Mouse (Mus musculus): ENCODE data around the gene Hsd3b7.

Gene Hsd3b7

GRCm38 (mm10) chr7:127800435-127801009 is at the start of gene Hsd3b7:
Hsd3b7 (plus strand) TSS chr7:127800604.
- peak; percentile 57 to 77 for DNase-seq (ENCODE audit: low spot score in 2 of 2)

GRCm38 (mm10) chr7:127751619-127752018 is 48.8 kb upstream of the Hsd3b7 start:
- no peak for DNase-seq (ENCODE audit: low spot score in 2 of 2)

- DNase-seq (ENCODE audit: low spot score in 2 of 2): no peak
These were observed 48.3 kb upstream of the Hsd3b7 start for GRCm38 (mm10) chr7:127752069-127752468.

- DNase-seq (ENCODE audit: low spot score in 2 of 2): no peak
These were observed 47.2 kb upstream of the Hsd3b7 start for GRCm38 (mm10) chr7:127753158-127753557.

- DNase-seq (ENCODE audit: low spot score in 2 of 2): no peak
These were observed 46.7 kb upstream of the Hsd3b7 start for GRCm38 (mm10) chr7:127753741-127754140.

- no peak for DNase-seq (ENCODE audit: low spot score in 2 of 2)
These were observed 40.7 kb upstream of the Hsd3b7 start for GRCm38 (mm10) chr7:127759716-127760115.

GRCm38 (mm10) chr7:127760478-127760877 is 39.9 kb upstream of the Hsd3b7 start:
- DNase-seq (ENCODE audit: low spot score in 2 of 2): no peak

GRCm38 (mm10) chr7:127761026-127761425 is 39.4 kb upstream of the Hsd3b7 start:
- peak; percentile 54 to 59 for DNase-seq (ENCODE audit: low spot score in 2 of 2)

GRCm38 (mm10) chr7:127763642-127764041 is 36.8 kb upstream of the Hsd3b7 start:
- DNase-seq (ENCODE audit: low spot score in 2 of 2): no peak

- DNase-seq (ENCODE audit: low spot score in 2 of 2): no peak
These were observed 34.6 kb upstream of the Hsd3b7 start for GRCm38 (mm10) chr7:127765756-127766155.

- no peak for DNase-seq (ENCODE audit: low spot score in 2 of 2)
These were observed 33.4 kb upstream of the Hsd3b7 start for GRCm38 (mm10) chr7:127766851-127767609.

GRCm38 (mm10) chr7:127767671-127768345 is 32.6 kb upstream of the Hsd3b7 start:
- DNase-seq (ENCODE audit: low spot score in 2 of 2): no peak

GRCm38 (mm10) chr7:127768346-127768996 is 31.9 kb upstream of the Hsd3b7 start:
- DNase-seq (ENCODE audit: low spot score in 2 of 2): no peak

- DNase-seq (ENCODE audit: low spot score in 2 of 2): peak in 1 of 2 experiments; percentile 39
These were observed 31.3 kb upstream of the Hsd3b7 start for GRCm38 (mm10) chr7:127768997-127769593.

GRCm38 (mm10) chr7:127769651-127770038 is 30.8 kb upstream of the Hsd3b7 start, which contains the start of gene Orai3:
Orai3 (plus strand) TSS chr7:127769815.
- peak; percentile 68 to 80 for DNase-seq (ENCODE audit: low spot score in 2 of 2)

- no peak for DNase-seq (ENCODE audit: low spot score in 2 of 2)
These were observed 30.1 kb upstream of the Hsd3b7 start for GRCm38 (mm10) chr7:127770039-127770905.

- no peak for DNase-seq (ENCODE audit: low spot score in 2 of 2)
These were observed 29.1 kb upstream of the Hsd3b7 start for GRCm38 (mm10) chr7:127771262-127771661.

- DNase-seq (ENCODE audit: low spot score in 2 of 2): no peak
These were observed 28.3 kb upstream of the Hsd3b7 start for GRCm38 (mm10) chr7:127772080-127772479.

- no peak for DNase-seq (ENCODE audit: low spot score in 2 of 2)
These were observed 27.8 kb upstream of the Hsd3b7 start for GRCm38 (mm10) chr7:127772557-127772956.

- peak; percentile 62 to 72 for DNase-seq (ENCODE audit: low spot score in 2 of 2)
These were observed 26.6 kb upstream of the Hsd3b7 start for GRCm38 (mm10) chr7:127773664-127774384.
